Mouse (Mus musculus): ENCODE data around the gene Ttll4. TPM values are rescaled to one million over a fixed set of nuclear protein-coding genes. Genes with fewer than 3 reads are reported as not detected.
A peak's percentile ranks its signal among the peaks of the same experiment; 100 is the strongest.

The Ttll4 gene
- total RNA-seq, 2 experiments from 2014 or later, result 11.7 to 19.7 TPM

DNA sequence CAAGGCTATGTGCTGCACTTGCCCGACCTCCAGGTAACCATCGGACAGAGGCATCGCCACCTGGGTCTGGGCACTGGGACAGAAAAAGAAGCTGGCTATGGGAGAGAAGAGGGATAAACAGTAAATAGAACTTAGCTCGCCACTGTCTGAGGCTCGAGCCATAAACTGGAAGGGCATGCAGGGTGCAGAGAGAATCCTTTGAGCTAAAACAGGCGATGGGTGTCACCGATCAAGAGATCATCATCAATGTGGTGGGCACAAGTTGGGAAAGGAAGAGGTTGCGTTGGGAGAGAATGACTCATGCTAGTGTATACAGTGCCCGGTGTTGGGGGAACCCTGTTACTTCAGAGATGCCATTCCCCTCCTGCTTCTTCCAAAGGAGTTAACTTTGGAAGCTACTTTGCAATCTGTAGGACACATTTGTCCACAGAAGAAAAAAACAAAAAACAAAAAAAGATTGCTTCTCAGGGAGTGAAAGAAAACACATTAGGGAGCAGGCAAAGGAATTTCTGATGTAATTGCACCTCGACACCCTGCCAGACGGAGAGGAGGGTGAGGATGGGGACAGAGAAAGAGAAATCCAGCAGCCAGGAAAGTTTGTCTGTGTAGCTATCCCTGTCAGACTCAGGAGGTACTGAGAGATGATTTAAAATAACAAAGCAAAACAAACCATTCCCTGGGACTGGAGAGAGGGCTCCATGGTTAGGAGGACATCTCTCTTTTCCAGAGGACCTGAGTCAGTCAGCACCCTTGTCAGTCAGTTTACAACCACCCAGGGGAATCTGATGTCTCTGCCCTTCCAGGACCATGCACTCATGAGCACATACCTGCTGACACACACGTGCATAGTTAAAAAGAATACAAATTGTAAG is 52.5 kb downstream of the Ttll4 start:
- peak overlapping the region; percentile 97 for H3K27ac ChIP-seq
- DNase-seq, result no peak
- TF ChIP-seq CTCF (IDR thresholded peaks at IDR 0.05), result no peak
- H3K4me3 ChIP-seq, result peak overlapping the region; percentile 78
- intact Hi-C loops (cut with DNase I), result loop anchor here (5.0 to 10.0 kb wide), 2 partner anchors 48 to 49 kb away; partner anchors contain the start of gene Ttll4

DNA sequence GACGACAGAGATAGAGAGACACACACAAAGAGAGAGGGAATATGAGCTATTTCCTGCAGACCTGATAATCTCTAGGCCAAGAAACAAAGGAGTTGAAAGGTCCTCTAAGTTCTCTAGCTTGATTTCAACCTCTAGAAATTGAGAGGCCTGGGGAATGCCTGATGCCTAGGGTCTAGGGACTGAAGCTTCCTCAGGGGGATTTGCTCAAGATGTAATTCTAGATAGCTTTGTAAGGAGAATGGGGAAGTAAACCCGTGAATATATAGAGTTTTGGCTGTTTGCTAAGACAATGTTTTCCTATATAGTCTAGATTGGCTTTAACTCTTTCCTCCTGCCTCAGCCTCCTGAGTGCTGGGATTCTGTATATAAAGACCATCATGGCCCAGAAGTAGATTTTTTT is 53.4 kb downstream of the Ttll4 start:
- peak overlapping the region; percentile 97 for H3K27ac ChIP-seq
- no peak for TF ChIP-seq CTCF (IDR thresholded peaks at IDR 0.05)
- intact Hi-C loops (cut with DNase I), result loop anchor here (5.0 to 10.0 kb wide), 2 partner anchors 47 to 50 kb away; partner anchors contain the start of gene Ttll4
- DNase-seq, result no peak
- peak overlapping the region; percentile 78 for H3K4me3 ChIP-seq

DNA sequence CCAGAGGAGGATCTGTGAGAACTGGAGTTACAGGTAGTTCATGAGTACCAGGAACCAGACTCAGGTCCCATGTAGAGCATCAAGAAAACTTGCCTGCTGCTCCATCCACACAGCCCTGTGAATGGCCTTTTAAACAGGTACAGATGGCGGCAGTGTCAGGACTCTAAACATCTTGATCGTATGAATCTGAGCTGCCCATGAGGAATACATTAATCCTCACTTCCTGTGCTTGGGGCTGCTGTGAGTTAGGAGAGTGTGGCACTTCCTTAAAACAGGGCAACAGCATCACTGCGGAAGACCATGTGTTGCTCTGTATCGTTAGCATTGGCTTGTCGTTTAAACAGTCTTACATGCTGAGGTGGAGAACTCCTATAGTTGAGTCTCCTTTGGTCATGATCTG is 53.9 kb downstream of the Ttll4 start:
- no peak for DNase-seq
- no peak for TF ChIP-seq CTCF (IDR thresholded peaks at IDR 0.05)
- intact Hi-C loops (cut with DNase I), result loop anchor here (10.0 kb wide), 1 partner anchor 51 kb away; the partner anchor contains the start of gene Ttll4
- Histone ChIP-seq H3K27ac (peak overlapping the region; percentile 24; the same call in 1 of the 2 replicates), H3K4me3 (peak overlapping the region; percentile 78)

DNA sequence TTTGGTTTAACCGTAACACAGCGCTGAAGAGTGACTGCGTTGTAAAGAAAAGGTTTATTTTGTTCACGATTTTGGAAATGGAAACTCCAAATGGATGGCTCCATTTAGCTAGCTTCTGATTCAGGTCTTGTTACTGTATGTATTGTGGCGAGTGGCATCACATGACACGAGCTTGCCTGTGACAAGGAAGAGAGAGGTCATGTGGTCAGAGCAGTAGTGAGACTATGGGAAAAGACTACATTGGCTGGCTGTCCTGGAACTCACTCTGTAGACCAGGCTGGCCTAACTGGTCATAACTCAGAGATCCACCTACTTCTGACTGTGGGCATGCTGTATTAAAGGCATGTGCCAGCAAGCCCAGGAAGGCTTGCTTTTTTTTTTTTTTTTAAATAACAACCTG is 54.3 kb downstream of the Ttll4 start:
- DNase-seq, result no peak
- H3K27ac ChIP-seq, result no peak overlapping the region
- TF ChIP-seq CTCF (IDR thresholded peaks at IDR 0.05), result no peak
- H3K4me3 ChIP-seq, result peak overlapping the region; percentile 78
- intact Hi-C loops (cut with DNase I), result loop anchor here (10.0 kb wide), 1 partner anchor 51 kb away; the partner anchor contains the start of gene Ttll4

DNA sequence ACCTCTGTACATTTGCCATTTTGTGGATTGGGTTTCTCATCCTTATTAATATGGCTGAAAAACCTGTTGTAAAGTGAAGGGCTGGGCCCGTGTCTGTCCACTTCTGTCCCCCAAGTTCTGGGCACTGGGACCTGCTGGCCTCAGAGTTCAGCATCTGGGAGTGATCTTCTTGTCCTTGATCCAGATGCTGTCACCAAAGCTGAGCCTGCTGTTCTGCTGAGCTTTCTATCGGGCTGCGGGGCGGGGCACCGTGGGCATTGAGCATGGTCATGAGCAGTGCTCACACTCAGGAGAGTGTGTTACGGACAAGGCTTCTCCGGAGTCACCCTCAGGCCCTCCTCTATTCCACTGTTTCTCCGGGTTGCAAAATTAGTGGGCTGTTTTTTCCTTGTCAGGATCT is 56.6 kb downstream of the Ttll4 start:
- Histone ChIP-seq H3K27ac (peak overlapping the region; percentile 46; the same call in 1 of the 2 replicates), H3K4me3 (no peak overlapping the region)
- peak; percentile 53 for DNase-seq
- intact Hi-C loops (cut with DNase I), result loop anchor here (10.0 kb wide), 1 partner anchor 53 kb away; the partner anchor contains the start of gene Ttll4
- no peak for TF ChIP-seq CTCF (IDR thresholded peaks at IDR 0.05)

DNA sequence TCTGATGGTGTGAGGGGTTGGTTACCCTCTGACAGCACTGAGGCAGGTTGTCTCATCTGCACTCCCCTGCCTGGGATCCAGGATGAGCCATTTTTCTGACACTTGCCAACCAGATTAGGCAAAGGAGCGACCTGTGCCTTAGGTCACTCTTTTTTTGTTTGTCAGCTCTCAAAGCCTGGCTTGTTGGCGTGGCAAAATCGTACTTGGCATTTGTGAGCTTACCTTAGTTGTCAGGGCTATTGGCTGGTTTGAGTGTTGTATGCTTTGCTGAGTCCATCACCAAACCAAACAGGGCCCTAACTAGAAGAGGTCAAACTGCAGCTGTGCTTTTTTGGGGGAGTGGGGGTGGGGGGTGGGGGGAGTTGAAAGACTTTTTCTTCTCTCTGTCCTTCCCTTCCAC is 57.7 kb downstream of the Ttll4 start:
- intact Hi-C loops (cut with DNase I), result loop anchor here (10.0 kb wide), 1 partner anchor 54 kb away; the partner anchor contains the start of gene Ttll4
- no peak for DNase-seq

DNA sequence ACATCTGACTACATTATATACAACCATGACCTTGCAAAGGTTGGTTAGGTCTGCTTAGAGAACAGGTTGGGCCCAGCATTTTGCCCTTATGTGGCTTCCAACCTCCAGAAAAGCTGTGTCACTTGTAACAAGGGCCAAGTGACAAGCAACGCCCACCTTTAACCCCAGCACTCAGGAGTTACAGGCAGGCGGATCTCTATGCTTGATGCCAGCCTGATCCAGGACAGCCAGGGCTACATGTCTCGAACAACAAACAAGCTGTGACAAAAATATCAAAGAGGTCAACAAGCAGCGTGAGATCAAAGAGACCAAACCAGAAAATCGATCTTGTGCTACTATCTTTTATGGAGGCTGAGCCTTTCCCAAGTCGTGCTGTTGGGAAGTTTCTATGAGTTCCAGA is 60.1 kb downstream of the Ttll4 start:
- TF ChIP-seq CTCF (IDR thresholded peaks at IDR 0.05), result no peak
- H3K4me3 ChIP-seq, result no peak overlapping the region
- DNase-seq, result no peak
- intact Hi-C loops (cut with DNase I), result no loop called here
- peak overlapping the region; percentile 24 for H3K27ac ChIP-seq

More for the DNA sequence above, 57.7 kb downstream of the Ttll4 start:
- H3K27ac ChIP-seq, result no peak overlapping the region
- no peak overlapping the region for H3K4me3 ChIP-seq
- TF ChIP-seq CTCF (IDR thresholded peaks at IDR 0.05), result no peak

DNA sequence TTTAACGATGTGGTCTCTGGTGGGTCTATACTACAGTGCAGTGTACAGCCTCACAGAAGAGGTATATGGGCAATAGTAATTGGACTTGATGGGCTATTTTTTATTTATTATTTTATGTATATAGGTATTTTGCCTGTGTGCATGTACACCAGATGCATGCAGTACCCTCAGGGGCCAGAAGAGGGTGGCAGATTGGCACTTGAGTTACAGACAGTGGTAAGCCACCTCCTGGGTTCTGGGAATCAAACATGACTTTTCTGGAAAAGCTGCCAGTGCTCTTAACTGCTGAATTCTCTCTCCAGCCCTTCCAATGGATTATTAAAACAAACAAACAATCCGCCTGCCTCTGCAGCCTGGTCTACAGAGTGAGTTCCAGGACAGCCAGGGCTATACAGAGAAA is 62.2 kb downstream of the Ttll4 start:
- no peak for DNase-seq
- intact Hi-C loops (cut with DNase I), result no loop called here
- TF ChIP-seq CTCF (IDR thresholded peaks at IDR 0.05), result peak; percentile 51
- Histone ChIP-seq H3K4me3 (no peak overlapping the region), H3K27ac (peak overlapping the region; percentile 92)

DNA sequence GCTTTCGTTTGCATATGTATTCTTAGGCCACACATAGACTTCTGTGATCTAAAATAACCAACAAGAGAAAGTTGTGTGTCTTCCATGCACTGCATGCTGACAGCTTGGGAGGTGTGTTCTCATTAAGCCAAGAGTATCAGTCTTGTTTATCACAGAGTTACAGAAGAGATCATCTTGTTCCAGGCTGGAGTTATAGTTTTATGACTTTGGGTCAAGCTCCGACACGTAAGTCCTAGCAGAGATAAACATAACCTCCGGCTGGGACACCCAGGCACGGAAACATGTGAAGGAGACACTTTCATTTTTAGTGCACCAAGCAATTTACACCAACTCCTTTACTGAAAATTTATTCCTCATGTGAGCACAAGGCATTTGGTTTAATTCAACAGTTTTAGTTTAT is 64.6 kb downstream of the Ttll4 start:
- DNase-seq, result no peak

DNA sequence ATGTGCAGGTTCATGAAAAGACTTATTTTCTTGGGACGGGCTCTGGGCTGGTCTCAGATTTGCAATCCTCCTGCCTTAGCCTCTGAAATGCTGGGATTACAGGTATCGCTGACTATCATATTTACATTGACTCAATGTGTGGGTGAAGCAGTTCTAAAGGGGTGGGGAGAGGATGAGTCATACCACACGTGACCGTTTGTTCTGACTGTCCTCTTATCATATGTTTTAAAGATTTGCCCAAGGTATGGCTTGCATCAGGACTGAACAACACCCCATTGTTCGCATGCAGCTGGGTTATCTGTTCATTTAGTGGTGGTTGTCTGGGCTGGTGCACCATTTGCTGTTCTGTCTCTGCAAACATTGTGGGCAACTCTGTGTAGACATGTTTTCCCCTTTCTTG is 65.1 kb downstream of the Ttll4 start:
- intact Hi-C loops (cut with DNase I), result no loop called here
- Histone ChIP-seq H3K27ac (peak overlapping the region; percentile 92), H3K4me3 (peak overlapping the region; percentile 25; the same call in 1 of the 2 replicates)
- DNase-seq, result no peak
- no peak for TF ChIP-seq CTCF (IDR thresholded peaks at IDR 0.05)

More for the DNA sequence above, 64.6 kb downstream of the Ttll4 start:
- intact Hi-C loops (cut with DNase I), result no loop called here
- Histone ChIP-seq H3K27ac (peak overlapping the region; percentile 92), H3K4me3 (peak overlapping the region; percentile 25)
- TF ChIP-seq CTCF (IDR thresholded peaks at IDR 0.05), result no peak

DNA sequence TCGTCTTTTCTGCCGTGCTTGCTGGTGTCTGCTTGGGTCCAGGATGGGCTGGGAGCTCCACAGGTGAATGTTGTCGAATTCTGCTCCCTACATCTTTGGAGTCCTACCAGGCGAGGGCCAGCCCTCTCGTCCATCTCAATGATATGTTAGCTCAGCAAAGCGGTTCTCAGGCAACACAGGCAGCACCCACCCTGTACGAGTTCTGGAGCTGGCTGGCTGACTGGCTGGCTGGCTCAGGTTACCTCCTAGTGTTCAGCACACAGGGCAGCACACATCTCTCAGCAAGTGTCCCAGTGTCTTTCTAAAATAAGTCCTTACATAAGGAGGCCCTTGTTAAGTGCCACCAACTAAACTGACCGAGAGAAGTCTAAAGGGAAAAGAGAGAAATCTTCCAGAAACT is 66.9 kb downstream of the Ttll4 start:
- H3K4me3 ChIP-seq, result peak overlapping the region; percentile 64
- H3K27ac ChIP-seq, result peak overlapping the region; percentile 92
- no peak for TF ChIP-seq CTCF (IDR thresholded peaks at IDR 0.05)
- intact Hi-C loops (cut with DNase I), result no loop called here
- DNase-seq, result peak; percentile 88

DNA sequence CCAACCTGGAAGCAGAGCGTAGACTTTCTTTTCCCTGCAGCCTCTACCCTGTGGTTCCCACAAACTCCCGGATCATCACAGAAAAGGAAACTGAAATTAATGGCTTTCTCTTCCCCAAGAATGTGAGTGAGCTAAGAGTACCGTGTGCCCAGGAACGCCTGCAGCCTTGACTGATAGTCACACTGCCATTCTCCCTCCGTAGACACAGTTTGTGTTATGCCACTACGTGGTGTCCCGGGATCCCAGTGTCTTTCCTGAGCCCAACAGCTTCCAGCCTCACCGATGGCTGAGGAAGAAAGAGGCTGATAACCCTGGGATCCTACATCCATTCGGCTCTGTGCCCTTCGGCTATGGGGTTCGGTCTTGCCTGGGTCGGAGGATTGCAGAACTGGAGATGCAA is 75.4 kb downstream of the Ttll4 start:
- DNase-seq, result peak; percentile 48
- peak overlapping the region; percentile 49 for H3K27ac ChIP-seq
- intact Hi-C loops (cut with DNase I), result no loop called here
- TF ChIP-seq CTCF (IDR thresholded peaks at IDR 0.05), result no peak
- H3K4me3 ChIP-seq, result no peak overlapping the region

DNA sequence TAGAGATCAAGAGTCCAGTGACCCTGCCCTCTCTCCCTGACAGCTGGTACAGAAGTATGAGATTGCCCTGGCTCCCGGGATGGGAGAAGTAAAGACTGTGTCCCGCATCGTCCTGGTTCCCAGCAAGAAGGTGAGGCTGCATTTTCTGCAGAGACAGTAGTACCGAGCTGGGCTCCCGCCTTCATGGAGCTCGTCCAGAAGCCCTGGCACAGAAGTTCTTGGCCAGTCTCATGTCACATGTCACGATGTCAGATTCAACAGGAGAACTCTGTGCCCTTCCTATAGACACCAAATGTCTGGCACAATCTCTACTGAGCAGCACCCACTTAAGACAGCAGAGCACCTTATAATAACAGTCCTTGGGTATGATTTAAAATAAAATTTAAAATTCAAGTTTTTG is 76.0 kb downstream of the Ttll4 start:
- no peak overlapping the region for H3K4me3 ChIP-seq
- H3K27ac ChIP-seq, result peak overlapping the region; percentile 49
- intact Hi-C loops (cut with DNase I), result no loop called here
- TF ChIP-seq CTCF (IDR thresholded peaks at IDR 0.05), result no peak
- peak; percentile 73 for DNase-seq

Data from gastrocnemius, adult 2 months (tissue).